Comparison of ENCODE assay signal across 20 mouse cellular contexts in the genomic region with DNA sequence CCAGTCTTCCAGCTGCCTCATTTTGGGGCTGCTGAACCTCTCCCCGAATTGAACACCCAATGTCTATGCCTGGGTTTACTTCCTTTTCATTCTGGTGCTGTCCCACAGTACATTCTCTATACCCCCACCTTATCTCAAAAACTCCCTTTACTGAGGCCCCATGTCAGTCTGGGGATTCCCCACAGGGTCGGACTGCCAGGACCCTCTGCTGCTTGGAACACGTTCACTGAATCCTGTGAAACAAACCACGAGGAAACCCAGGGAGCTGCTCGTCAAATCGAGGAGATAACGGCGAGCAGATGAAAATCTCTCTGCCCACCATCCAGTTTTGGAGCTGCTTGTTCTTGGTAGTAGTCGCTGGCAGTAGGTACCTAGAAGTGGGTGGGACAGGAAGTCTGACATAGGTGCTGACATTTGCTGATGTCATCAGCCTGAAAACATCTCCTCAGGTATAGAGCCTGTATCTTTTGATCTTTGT. TPM values are rescaled to one million over a fixed set of nuclear protein-coding genes. Genes with fewer than 3 reads are reported as not detected.
DNase-seq lines count a peak whose midpoint lies in the region; ATAC-seq and TF ChIP-seq lines count a peak whose summit lies in the region.
"Had no signal": no experiment of that assay in that cellular context is flagged by ENCODE, and none has a peak within 500 bp of the region (broad histone marks: within the 10 kb centered on the region; RNA-seq: fewer than 3 reads in every experiment).

No protein-coding gene starts in this region.

- H3K4me3 ChIP-seq in gastrocnemius, adult 2 months: no peak overlapping the region
- no peak overlapping the region for H3K4me3 ChIP-seq in bone marrow, adult 2 months (replicated peaks; ENCODE audit: control insufficient read depth, low read depth, low read length)
- H3K4me3 ChIP-seq in midbrain, embryonic 15.5 days: no peak overlapping the region
- H3K4me3 ChIP-seq in midbrain, postnatal 0 days (ENCODE audit: low read depth, low read length): no peak overlapping the region
- H3K4me3 ChIP-seq: hindbrain, embryonic 10.5 days; liver, embryonic 15.5 days; myocyte had no signal

- no peak for ATAC-seq in midbrain, embryonic 15.5 days (replicated peaks)
- no peak for ATAC-seq in midbrain, postnatal 0 days (ENCODE audit: low FRiP score)

- H3K27ac ChIP-seq in gastrocnemius, adult 2 months: no peak overlapping the region
- peak overlapping the region; percentile 37; the same call in 1 of the 2 replicates for H3K27ac ChIP-seq in bone marrow, adult 2 months (ENCODE audit: control insufficient read depth, insufficient read depth, low read depth, low read length, poor library complexity)
- no peak overlapping the region for H3K27ac ChIP-seq in midbrain, embryonic 15.5 days
- H3K27ac ChIP-seq in midbrain, postnatal 0 days (ENCODE audit: low read depth, low read length): no peak overlapping the region
- H3K27ac ChIP-seq: hindbrain, embryonic 10.5 days; liver, embryonic 15.5 days had no signal

- intact Hi-C loops in gastrocnemius, adult 2 months (cut with DNase I): loop anchor here (2.0 kb wide), 1 partner anchor 27 kb away; no protein-coding TSS in a partner anchor
- intact Hi-C loops in gastrocnemius, postnatal 36 days (cut with DNase I): no loop called here

- H3K9ac ChIP-seq in midbrain, embryonic 15.5 days: no peak overlapping the region
- no peak overlapping the region for H3K9ac ChIP-seq in midbrain, postnatal 0 days (replicated peaks; ENCODE audit: low read length, poor library complexity, severe bottlenecking)
- H3K9ac ChIP-seq: liver, embryonic 15.5 days had no signal

- H3K9me3 ChIP-seq in midbrain, embryonic 15.5 days: no peaks in the 10 kb centered on the region
- no peaks in the 10 kb centered on the region for H3K9me3 ChIP-seq in midbrain, postnatal 0 days (ENCODE audit: low read length)
- H3K9me3 ChIP-seq: hindbrain, embryonic 10.5 days; liver, embryonic 15.5 days had no signal

- no peak for TF ChIP-seq CTCF in gastrocnemius, adult 2 months (IDR thresholded peaks at IDR 0.05)
- no peak for TF ChIP-seq CTCF in bone marrow, adult 2 months (IDR thresholded peaks at IDR 0.05; ENCODE audit: control insufficient read depth, insufficient read depth, low read length)
- TF ChIP-seq CTCF in midbrain, postnatal 0 days (IDR thresholded peaks at IDR 0.05): no peak

- H3K27me3 ChIP-seq in midbrain, embryonic 15.5 days (replicated peaks): no peaks in the 10 kb centered on the region
- H3K27me3 ChIP-seq in midbrain, postnatal 0 days (ENCODE audit: insufficient read depth, low read length): no peaks in the 10 kb centered on the region
- H3K27me3 ChIP-seq: liver, embryonic 15.5 days had no signal

- peak; percentile 10 for DNase-seq in gastrocnemius, adult 2 months
- no peak for DNase-seq in gastrocnemius, postnatal 36 days
- DNase-seq in CD4-positive helper T cell, adult 2 months (ENCODE audit: low read depth, low spot score): peak; percentile 96
- peak; percentile 66 to 74 for DNase-seq in natural killer cell, adult 2 months (ENCODE audit: low spot score in 2 of 2)
- DNase-seq in embryo, embryonic 10 days (ENCODE audit: low spot score): no peak
- DNase-seq in midbrain, postnatal 0 days (ENCODE audit: low spot score): no peak
- DNase-seq: adrenal gland, adult 2 months; cerebellum, adult 8-10 months; gastrocnemius, postnatal 10 days; kidney, adult 9 months; kidney, postnatal 36 days; layer of hippocampus, adult 9-11 months; lung, postnatal 10 days; right cerebral cortex, adult 18-20 months had no signal

- no peak for TF ChIP-seq POLR2A in bone marrow, adult 2 months (IDR thresholded peaks at IDR 0.05; ENCODE audit: borderline replicate concordance, control insufficient read depth, low read depth, low read length)

- peaks cover 7% of the 10 kb centered on the region; the same call in 1 of the 2 replicates for H3K36me3 ChIP-seq in midbrain, embryonic 15.5 days (replicated peaks)
- peaks cover 8% of the 10 kb centered on the region for H3K36me3 ChIP-seq in midbrain, postnatal 0 days (ENCODE audit: insufficient read depth, low read length)
- H3K36me3 ChIP-seq: liver, embryonic 15.5 days had no signal

- peaks cover 5% of the 10 kb centered on the region; the same call in 1 of the 2 replicates for H3K4me1 ChIP-seq in bone marrow, adult 2 months (ENCODE audit: control insufficient read depth, insufficient read depth, low read length)
- no peaks in the 10 kb centered on the region for H3K4me1 ChIP-seq in midbrain, embryonic 15.5 days
- no peaks in the 10 kb centered on the region for H3K4me1 ChIP-seq in midbrain, postnatal 0 days (ENCODE audit: insufficient read depth, low read length)
- H3K4me1 ChIP-seq: hindbrain, embryonic 10.5 days had no signal

- H3K4me2 ChIP-seq in midbrain, embryonic 15.5 days: no peak overlapping the region
- no peak overlapping the region for H3K4me2 ChIP-seq in midbrain, postnatal 0 days (ENCODE audit: low read depth, low read length, poor library complexity, severe bottlenecking)
- H3K4me2 ChIP-seq: liver, embryonic 15.5 days; midbrain, embryonic 11.5 days had no signal

- WGBS in bone marrow, adult 2 months: 26% methylated on average over 9 of the region's 9 CpGs
- 84% methylated on average over 9 of the region's 9 CpGs for WGBS in midbrain, embryonic 15.5 days
- WGBS in midbrain, postnatal 0 days: 84% methylated on average over 9 of the region's 9 CpGs

RNA-seq across cellular contexts. Expression of gene Tnfrsf18, which starts 4.0 kb away (rescaled TPM):
- total RNA-seq in gastrocnemius, adult 2 months (2021): not detected
- under 1 TPM in 1 of 2 experiments, not detected in 1; 0.48 TPM for total RNA-seq in gastrocnemius, postnatal 36 days (2021)
- 7.9 and 8.0 TPM in 2 replicates for polyA plus RNA-seq in bone marrow, adult 2 months (2011; ENCODE audit: insufficient read depth, insufficient read length, low replicate concordance, missing spikeins)
- polyA plus RNA-seq in midbrain, embryonic 15.5 days (2015; fragmentation: Nextera tagmentation; extraction: Ambion mirVana): 3.2 and 3.6 TPM in 2 replicates
- total RNA-seq in midbrain, postnatal 0 days (2014; rRNA removed): not detected in 2 replicates
- polyA plus RNA-seq in midbrain, postnatal 0 days (2015; fragmentation: Nextera tagmentation; extraction: Ambion mirVana): 1.5 and 2.2 TPM in 2 replicates

RNA-seq across cellular contexts. Expression of gene Tnfrsf4, which starts 8.3 kb away (rescaled TPM):
- 1 to 10 TPM in 1 of 2 experiments, under 1 TPM in 1; 0.75 to 2.1 TPM for total RNA-seq in gastrocnemius, adult 2 months (2021)
- under 1 TPM; 0.59 to 0.94 TPM for total RNA-seq in gastrocnemius, postnatal 36 days (2021)
- polyA plus RNA-seq in bone marrow, adult 2 months (2011; ENCODE audit: insufficient read depth, insufficient read length, low replicate concordance, missing spikeins): 6.4 and 12.4 TPM in 2 replicates
- 0.56 and 0.83 TPM in 2 replicates for polyA plus RNA-seq in midbrain, embryonic 15.5 days (2015; fragmentation: Nextera tagmentation; extraction: Ambion mirVana)
- total RNA-seq in midbrain, postnatal 0 days (2014; rRNA removed): 0.66 and 1.4 TPM in 2 replicates
- polyA plus RNA-seq in midbrain, postnatal 0 days (2015; fragmentation: Nextera tagmentation; extraction: Ambion mirVana): 0.54 and 0.78 TPM in 2 replicates

RNA-seq across cellular contexts. Expression of gene Sdf4, which starts 29.3 kb away (rescaled TPM):
- 10 to 100 TPM; 75.7 to 81.5 TPM for total RNA-seq in gastrocnemius, adult 2 months (2021)
- total RNA-seq in gastrocnemius, postnatal 36 days (2021): 10 to 100 TPM; 63.1 to 68.4 TPM
- 60.1 and 111 TPM in 2 replicates for polyA plus RNA-seq in bone marrow, adult 2 months (2011; ENCODE audit: insufficient read depth, insufficient read length, low replicate concordance, missing spikeins)
- polyA plus RNA-seq in midbrain, embryonic 15.5 days (2015; fragmentation: Nextera tagmentation; extraction: Ambion mirVana): 113 and 118 TPM in 2 replicates
- 84.8 and 105 TPM in 2 replicates for total RNA-seq in midbrain, postnatal 0 days (2014; rRNA removed)
- 111 and 112 TPM in 2 replicates for polyA plus RNA-seq in midbrain, postnatal 0 days (2015; fragmentation: Nextera tagmentation; extraction: Ambion mirVana)

RNA-seq across cellular contexts. Expression of gene B3galt6, which starts 29.5 kb away (rescaled TPM):
- 1 to 10 TPM in 1 of 2 experiments, under 1 TPM in 1; 0.92 to 2.0 TPM for total RNA-seq in gastrocnemius, adult 2 months (2021)
- 1 to 10 TPM; 1.1 to 1.5 TPM for total RNA-seq in gastrocnemius, postnatal 36 days (2021)
- 1.8 and 2.0 TPM in 2 replicates for polyA plus RNA-seq in bone marrow, adult 2 months (2011; ENCODE audit: insufficient read depth, insufficient read length, low replicate concordance, missing spikeins)
- 38.5 and 38.9 TPM in 2 replicates for polyA plus RNA-seq in midbrain, embryonic 15.5 days (2015; fragmentation: Nextera tagmentation; extraction: Ambion mirVana)
- 52.5 and 57.2 TPM in 2 replicates for total RNA-seq in midbrain, postnatal 0 days (2014; rRNA removed)
- polyA plus RNA-seq in midbrain, postnatal 0 days (2015; fragmentation: Nextera tagmentation; extraction: Ambion mirVana): 31.1 and 32.2 TPM in 2 replicates

RNA-seq across cellular contexts. Expression of gene Ttll10, which starts 37.2 kb away (rescaled TPM):
- total RNA-seq in gastrocnemius, adult 2 months (2021): not detected
- total RNA-seq in gastrocnemius, postnatal 36 days (2021): not detected
- polyA plus RNA-seq in bone marrow, adult 2 months (2011; ENCODE audit: insufficient read depth, insufficient read length, low replicate concordance, missing spikeins): not detected in 2 replicates
- polyA plus RNA-seq in midbrain, embryonic 15.5 days (2015; fragmentation: Nextera tagmentation; extraction: Ambion mirVana): not detected in 2 replicates
- total RNA-seq in midbrain, postnatal 0 days (2014; rRNA removed): 1.9 TPM in 1 of 2 replicates, not detected in the other
- not detected in 2 replicates for polyA plus RNA-seq in midbrain, postnatal 0 days (2015; fragmentation: Nextera tagmentation; extraction: Ambion mirVana)
- total RNA-seq: gastrocnemius, postnatal 10 days had no signal
- polyA plus RNA-seq: midbrain, embryonic 11.5 days; myocyte had no signal

Comparison
In these comparisons a context has a peak if more than half of its experiments do, and no peak if none do; other contexts are left out.
1. DNase-seq: peak in gastrocnemius, adult 2 months (single experiment), CD4-positive helper T cell, adult 2 months (single experiment) and natural killer cell, adult 2 months (2 of 2); none in gastrocnemius, postnatal 36 days (0 of 2), embryo, embryonic 10 days (single experiment) and midbrain, postnatal 0 days (single experiment).